7 mouse cellular contexts compared by ENCODE assay signal in the genomic region with DNA sequence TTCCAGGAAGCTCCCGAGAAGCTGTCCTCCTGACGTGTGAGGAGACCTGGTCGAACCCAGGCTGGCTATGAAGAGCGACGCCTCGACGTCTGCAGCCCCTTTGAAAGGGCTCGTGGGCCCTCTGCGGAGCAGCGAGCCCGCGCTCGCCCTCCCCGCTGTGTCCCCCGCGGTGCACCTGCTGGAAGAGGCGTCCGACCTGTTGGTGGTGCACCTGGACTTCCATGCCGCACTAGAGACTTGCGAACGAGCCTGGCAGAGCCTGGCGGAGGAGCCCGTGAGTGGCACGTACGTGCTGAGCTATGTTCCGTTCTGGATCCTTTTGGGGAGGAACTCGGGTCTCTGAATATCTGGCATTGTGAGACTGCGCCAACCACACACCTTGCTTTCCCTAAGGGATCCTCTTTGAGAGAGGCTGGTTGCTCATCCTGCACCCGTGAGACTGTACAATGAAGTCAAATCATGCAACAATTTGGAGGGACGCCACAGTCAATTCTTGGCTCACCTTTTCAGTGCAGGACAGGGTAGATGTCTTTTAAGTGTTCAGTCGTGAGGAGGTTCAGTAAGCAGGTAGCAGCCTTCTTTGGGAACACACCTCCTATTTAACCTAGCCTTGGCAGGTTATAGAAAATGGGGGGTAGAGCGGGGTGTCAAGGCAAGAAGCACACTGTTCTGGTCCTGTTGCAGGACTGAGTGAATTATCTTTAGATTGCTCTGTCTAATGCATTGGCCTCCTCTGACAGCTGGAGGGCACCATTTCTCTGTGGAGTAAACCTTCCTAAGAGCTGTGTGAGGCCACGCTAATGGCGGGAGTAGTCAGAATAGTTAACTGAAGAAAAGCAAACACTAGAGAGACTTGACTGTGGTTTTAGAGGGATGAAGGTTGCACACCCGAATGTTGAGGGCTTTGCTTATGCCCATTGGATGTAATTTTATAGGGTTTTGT. TPM values are rescaled to one million over a fixed set of nuclear protein-coding genes. Genes with fewer than 3 reads are reported as not detected.
DNase-seq lines count a peak whose midpoint lies in the region.

No protein-coding gene starts in this region.

- peaks cover 16% of the 10 kb centered on the region for H3K36me3 ChIP-seq in hindbrain, embryonic 10.5 days

- no peaks in the 10 kb centered on the region for H3K27me3 ChIP-seq in hindbrain, embryonic 10.5 days (ENCODE audit: insufficient read depth, poor library complexity, severe bottlenecking)

- peak; percentile 47 for DNase-seq in Muller cell, postnatal 12 days (ENCODE audit: inconsistent ontology term)
- peak; percentile 77 for DNase-seq in c-Kit-positive CD71-negative TER-119-negative erythroid progenitor cells, embryonic 14.5 days (ENCODE audit: low read depth)
- DNase-seq in fibroblast of lung, adult 2 months (ENCODE audit: low read depth), result peak; percentile 44
- DNase-seq in hindbrain, embryonic 10.5 days (ENCODE audit: low spot score), result peak; percentile 53
- DNase-seq in layer of hippocampus, postnatal 14 days (ENCODE audit: low spot score in 2 of 2), result peak; percentile 30 to 55
- peak; percentile 87 for DNase-seq in lung, postnatal 36 days
- DNase-seq in right cerebral cortex, postnatal 10 days (ENCODE audit: low spot score in 2 of 2), result peak; percentile 67 to 75

- peak overlapping the region; percentile 87 for H3K27ac ChIP-seq in hindbrain, embryonic 10.5 days

- WGBS in hindbrain, embryonic 10.5 days, result 3% methylated on average over 35 of the region's 35 CpGs

- peak overlapping the region; percentile 74 for H3K4me3 ChIP-seq in hindbrain, embryonic 10.5 days

- H3K9me3 ChIP-seq in hindbrain, embryonic 10.5 days, result no peaks in the 10 kb centered on the region

- peaks cover 25% of the 10 kb centered on the region for H3K4me1 ChIP-seq in hindbrain, embryonic 10.5 days (replicated peaks)

RNA-seq across cellular contexts. Expression of gene Pex26, which starts 1.0 kb away (rescaled TPM):
- 9.2 and 10.1 TPM in 2 replicates for polyA plus RNA-seq in hindbrain, embryonic 10.5 days (2016; fragmentation: Nextera tagmentation; extraction: Ambion mirVana)
- 10 to 100 TPM; 11.2 to 12.0 TPM for total RNA-seq in layer of hippocampus, postnatal 14 days (2021)

RNA-seq across cellular contexts. Expression of gene Tuba8, which starts 26.0 kb away (rescaled TPM):
- polyA plus RNA-seq in hindbrain, embryonic 10.5 days (2016; fragmentation: Nextera tagmentation; extraction: Ambion mirVana), result 0.30 and 0.41 TPM in 2 replicates
- total RNA-seq in layer of hippocampus, postnatal 14 days (2021), result 1 to 10 TPM; 5.4 to 5.5 TPM

RNA-seq across cellular contexts. Expression of gene Mical3, which starts 53.7 kb away (rescaled TPM):
- 10.3 and 11.8 TPM in 2 replicates for polyA plus RNA-seq in hindbrain, embryonic 10.5 days (2016; fragmentation: Nextera tagmentation; extraction: Ambion mirVana)
- total RNA-seq in layer of hippocampus, postnatal 14 days (2021), result 10 to 100 TPM; 95.3 to 96.0 TPM

Comparison
In these comparisons a context has a peak if more than half of its experiments do, and no peak if none do; other contexts are left out.
1. Peak in every context shown above with its lines: DNase-seq, H3K4me3 ChIP-seq and H3K27ac ChIP-seq.